Mouse (Mus musculus) layer of hippocampus, postnatal 25 days (tissue): ENCODE results near the gene Shisa6. TPM values are rescaled to one million over a fixed set of nuclear protein-coding genes. Genes with fewer than 3 reads are reported as not detected.
"Not testable (repeated sequence)": the region's sequence is repeated elsewhere in the genome, so short reads cannot be mapped to it uniquely, and the experiment has no call there.

Experiments used
- DNase-seq, 2 experiments: peaks; one replicate each; pipeline ENCODE4 v3.0.0; 2022; ENCODE audit warnings: mixed read lengths in 2 of 2, low spot score in 1 of 2; ENCODE audit errors: extremely low spot score in 1 of 2
- total RNA-seq, 2 experiments: library from RNA; stranded (reverse); gene quantifications; 2 replicates each; pipeline ENCODE4 v1.2.3; 2021

Shisa6 gene
- total RNA-seq, 2 experiments from 2014 or later = 132 to 180 TPM

GRCm38 (mm10) chr11:66487765-66488164 is 38.0 kb downstream of the Shisa6 start:
- DNase-seq = no peak

GRCm38 (mm10) chr11:66482501-66482900 is 43.3 kb downstream of the Shisa6 start:
- no peak for DNase-seq

GRCm38 (mm10) chr11:66442631-66443030 is 83.1 kb downstream of the Shisa6 start:
- no peak for DNase-seq

- no peak for DNase-seq
Measured at GRCm38 (mm10) chr11:66426129-66426528, 99.6 kb downstream of the Shisa6 start.

GRCm38 (mm10) chr11:66418216-66418615 is 107.5 kb downstream of the Shisa6 start:
- DNase-seq = no peak

GRCm38 (mm10) chr11:66408721-66409120 is 117.0 kb downstream of the Shisa6 start:
- DNase-seq = not testable (repeated sequence)

- no peak for DNase-seq
Measured at GRCm38 (mm10) chr11:66400036-66400435, 125.7 kb downstream of the Shisa6 start.

GRCm38 (mm10) chr11:66387561-66387960 is 138.2 kb downstream of the Shisa6 start:
- no peak for DNase-seq

GRCm38 (mm10) chr11:66371796-66372195 is 154.0 kb downstream of the Shisa6 start:
- DNase-seq = no peak

- no peak for DNase-seq
Measured at GRCm38 (mm10) chr11:66369764-66370163, 156.0 kb downstream of the Shisa6 start.

- no peak for DNase-seq
Measured at GRCm38 (mm10) chr11:66366809-66367685, 158.7 kb downstream of the Shisa6 start.

GRCm38 (mm10) chr11:66359811-66360210 is 166.0 kb downstream of the Shisa6 start:
- DNase-seq = no peak

GRCm38 (mm10) chr11:66344822-66345221 is 180.9 kb downstream of the Shisa6 start:
- DNase-seq = no peak

- DNase-seq = no peak
Measured at GRCm38 (mm10) chr11:66336313-66336712, 189.5 kb downstream of the Shisa6 start.

- peak in 1 of 2 experiments; percentile 17 for DNase-seq
Measured at GRCm38 (mm10) chr11:66312764-66313163, 213.0 kb downstream of the Shisa6 start.

GRCm38 (mm10) chr11:66304396-66304795 is 221.4 kb downstream of the Shisa6 start:
- DNase-seq = no peak

GRCm38 (mm10) chr11:66274707-66275081 is 251.1 kb downstream of the Shisa6 start:
- DNase-seq = no peak

- DNase-seq = no peak
Measured at GRCm38 (mm10) chr11:66273904-66274706, 251.7 kb downstream of the Shisa6 start.

- no peak for DNase-seq
Measured at GRCm38 (mm10) chr11:66267029-66267428, 258.7 kb downstream of the Shisa6 start.

- no peak for DNase-seq
Measured at GRCm38 (mm10) chr11:66265336-66265990, 260.3 kb downstream of the Shisa6 start.

GRCm38 (mm10) chr11:66260205-66260604 is 265.6 kb downstream of the Shisa6 start:
- no peak for DNase-seq
